Mouse (Mus musculus): ENCODE results near the gene Rras2. TPM values are rescaled to one million over a fixed set of nuclear protein-coding genes. Genes with fewer than 3 reads are reported as not detected.

Rras2 gene
- polyA plus RNA-seq, 1 experiment from 2014 or later: 39.0 TPM

- no peak overlapping the region for H3K9ac ChIP-seq (ENCODE audit: low read depth, low read length)
- H3K9me3 ChIP-seq (ENCODE audit: control insufficient read depth, low read length): no peaks in the 10 kb centered on the region
- 67% methylated on average over 4 of the region's 4 CpGs for WGBS
- H3K4me1 ChIP-seq (ENCODE audit: control insufficient read depth, insufficient read depth, low read length): no peaks in the 10 kb centered on the region
- H3K27me3 ChIP-seq (replicated peaks; ENCODE audit: control insufficient read depth, insufficient read depth, low read length): no peaks in the 10 kb centered on the region
- H3K4me3 ChIP-seq (ENCODE audit: low read depth, low read length): no peak overlapping the region
- no peak overlapping the region for H3K4me2 ChIP-seq (ENCODE audit: low read depth, low read length)
- H3K36me3 ChIP-seq (ENCODE audit: control insufficient read depth, insufficient read depth, low read length): no peaks in the 10 kb centered on the region
- H3K27ac ChIP-seq (replicated peaks; ENCODE audit: low read depth, low read length): no peak overlapping the region
- DNase-seq (ENCODE audit: low spot score): no peak
- ATAC-seq (ENCODE audit: low read depth): no peak
Measured at GRCm38 (mm10) chr7:114149135-114149534, 31.6 kb upstream of the Rras2 start.

- Histone ChIP-seq H3K9ac (ENCODE audit: low read depth, low read length) (no peak overlapping the region), H3K27me3 (replicated peaks; ENCODE audit: control insufficient read depth, insufficient read depth, low read length) (no peaks in the 10 kb centered on the region), H3K4me1 (ENCODE audit: control insufficient read depth, insufficient read depth, low read length) (no peaks in the 10 kb centered on the region), H3K36me3 (ENCODE audit: control insufficient read depth, insufficient read depth, low read length) (no peaks in the 10 kb centered on the region), H3K27ac (replicated peaks; ENCODE audit: low read depth, low read length) (no peak overlapping the region), H3K4me3 (ENCODE audit: low read depth, low read length) (no peak overlapping the region), H3K9me3 (ENCODE audit: control insufficient read depth, low read length) (no peaks in the 10 kb centered on the region), H3K4me2 (ENCODE audit: low read depth, low read length) (no peak overlapping the region)
- WGBS: 74% methylated on average over 3 of the region's 3 CpGs
- no peak for ATAC-seq (ENCODE audit: low read depth)
- DNase-seq (ENCODE audit: low spot score): no peak
Measured at GRCm38 (mm10) chr7:114145841-114146240, 28.3 kb upstream of the Rras2 start.

DNA sequence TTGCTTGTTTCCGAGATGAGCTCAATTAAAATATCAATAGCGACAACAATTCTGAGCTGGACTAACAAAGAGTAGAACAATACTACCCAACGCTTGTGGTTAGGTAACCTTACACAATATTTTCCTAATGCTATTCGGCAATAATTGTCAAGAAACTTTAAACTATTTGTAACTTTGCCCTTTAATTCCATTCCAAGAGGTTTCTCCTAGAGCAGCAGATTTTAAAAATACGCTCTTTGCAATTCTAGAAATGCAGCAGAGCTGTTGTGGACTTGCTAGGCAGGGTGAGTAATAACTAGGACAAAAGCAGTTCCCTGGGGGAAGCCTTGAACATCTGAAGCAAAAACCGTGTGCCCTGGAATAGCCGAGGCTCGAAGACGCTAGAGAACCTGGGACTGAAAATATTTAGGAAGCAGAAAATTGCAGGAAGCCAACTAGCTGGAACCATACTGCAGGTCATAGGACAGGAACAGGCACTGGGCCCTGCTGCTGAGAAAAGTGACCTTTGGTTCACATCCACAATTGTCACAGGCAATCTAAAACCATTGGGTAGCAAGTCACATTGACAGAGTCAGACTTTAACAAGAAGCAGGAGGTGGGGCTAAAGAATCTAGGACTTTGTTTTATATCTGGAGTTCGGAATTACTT is 24.7 kb upstream of the Rras2 start:
- no peak for ATAC-seq (ENCODE audit: low read depth)
- no peak overlapping the region for H3K4me3 ChIP-seq (ENCODE audit: low read depth, low read length)
- no peak overlapping the region for H3K27ac ChIP-seq (replicated peaks; ENCODE audit: low read depth, low read length)
- no peak overlapping the region for H3K4me2 ChIP-seq (ENCODE audit: low read depth, low read length)
- WGBS: 57% methylated on average over 10 of the region's 10 CpGs
- no peak for DNase-seq (ENCODE audit: low spot score)
- H3K9me3 ChIP-seq (ENCODE audit: control insufficient read depth, low read length): no peaks in the 10 kb centered on the region
- no peak overlapping the region for H3K9ac ChIP-seq (ENCODE audit: low read depth, low read length)
- H3K4me1 ChIP-seq (ENCODE audit: control insufficient read depth, insufficient read depth, low read length): no peaks in the 10 kb centered on the region
- no peaks in the 10 kb centered on the region for H3K36me3 ChIP-seq (ENCODE audit: control insufficient read depth, insufficient read depth, low read length)
- H3K27me3 ChIP-seq (replicated peaks; ENCODE audit: control insufficient read depth, insufficient read depth, low read length): no peaks in the 10 kb centered on the region

DNA sequence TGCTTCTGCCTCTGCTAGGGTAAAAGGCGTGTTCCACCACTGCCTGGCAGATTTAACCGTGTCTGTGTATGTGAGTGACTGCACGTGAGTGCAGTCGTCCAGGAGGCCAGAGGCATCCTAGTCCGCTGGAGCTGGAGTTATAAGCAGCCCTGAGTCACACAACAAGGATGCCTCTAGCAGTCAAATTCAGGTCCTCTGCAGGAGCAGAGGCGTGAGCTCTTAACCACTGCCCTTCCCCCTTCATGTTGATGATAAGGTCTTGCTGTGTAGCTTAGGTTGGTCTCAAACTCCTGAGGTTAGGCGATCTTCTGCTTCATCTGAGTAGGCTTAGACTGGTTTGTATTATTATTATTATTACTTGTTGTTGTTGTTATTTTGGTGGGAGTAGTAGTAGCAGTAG is 22.4 kb upstream of the Rras2 start:
- Histone ChIP-seq H3K9ac (ENCODE audit: low read depth, low read length) (no peak overlapping the region), H3K4me1 (ENCODE audit: control insufficient read depth, insufficient read depth, low read length) (no peaks in the 10 kb centered on the region), H3K4me3 (ENCODE audit: low read depth, low read length) (no peak overlapping the region), H3K27me3 (replicated peaks; ENCODE audit: control insufficient read depth, insufficient read depth, low read length) (no peaks in the 10 kb centered on the region), H3K27ac (replicated peaks; ENCODE audit: low read depth, low read length) (no peak overlapping the region), H3K4me2 (ENCODE audit: low read depth, low read length) (no peak overlapping the region), H3K9me3 (ENCODE audit: control insufficient read depth, low read length) (no peaks in the 10 kb centered on the region), H3K36me3 (ENCODE audit: control insufficient read depth, insufficient read depth, low read length) (no peaks in the 10 kb centered on the region)
- 93% methylated on average over 7 of the region's 7 CpGs for WGBS
- ATAC-seq (ENCODE audit: low read depth): no peak
- DNase-seq (ENCODE audit: low spot score): no peak

DNA sequence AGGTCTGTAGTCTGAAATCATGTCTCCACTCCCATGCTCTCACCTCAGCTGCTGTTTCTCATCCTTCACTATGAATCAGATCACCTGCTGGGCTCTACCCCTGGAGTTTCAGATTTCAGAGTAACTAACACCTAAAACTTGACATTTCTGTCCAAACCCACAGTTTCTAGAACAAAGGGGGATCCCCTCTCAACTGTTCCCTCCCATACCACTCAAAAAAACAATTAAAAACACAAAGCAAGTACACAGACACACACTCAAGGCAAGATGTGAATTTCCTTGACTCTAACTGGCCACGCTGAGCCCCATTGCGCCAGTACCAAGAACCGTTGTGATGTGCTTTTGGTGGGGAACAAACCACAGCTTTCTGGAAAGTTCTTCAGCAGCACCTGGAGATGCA is 21.8 kb upstream of the Rras2 start:
- Histone ChIP-seq H3K36me3 (ENCODE audit: control insufficient read depth, insufficient read depth, low read length) (no peaks in the 10 kb centered on the region), H3K27me3 (replicated peaks; ENCODE audit: control insufficient read depth, insufficient read depth, low read length) (no peaks in the 10 kb centered on the region), H3K9me3 (ENCODE audit: control insufficient read depth, low read length) (no peaks in the 10 kb centered on the region), H3K4me2 (ENCODE audit: low read depth, low read length) (no peak overlapping the region), H3K4me1 (ENCODE audit: control insufficient read depth, insufficient read depth, low read length) (no peaks in the 10 kb centered on the region), H3K9ac (ENCODE audit: low read depth, low read length) (no peak overlapping the region), H3K27ac (replicated peaks; ENCODE audit: low read depth, low read length) (no peak overlapping the region), H3K4me3 (ENCODE audit: low read depth, low read length) (no peak overlapping the region)
- ATAC-seq (ENCODE audit: low read depth): no peak
- no peak for DNase-seq (ENCODE audit: low spot score)
- 91% methylated on average over 3 of the region's 3 CpGs for WGBS

GRCm38 (mm10) chr7:114138261-114138660 is 20.7 kb upstream of the Rras2 start:
- Histone ChIP-seq H3K27ac (replicated peaks; ENCODE audit: low read depth, low read length) (no peak overlapping the region), H3K27me3 (replicated peaks; ENCODE audit: control insufficient read depth, insufficient read depth, low read length) (no peaks in the 10 kb centered on the region), H3K4me3 (ENCODE audit: low read depth, low read length) (no peak overlapping the region), H3K4me1 (ENCODE audit: control insufficient read depth, insufficient read depth, low read length) (no peaks in the 10 kb centered on the region), H3K4me2 (ENCODE audit: low read depth, low read length) (no peak overlapping the region), H3K36me3 (ENCODE audit: control insufficient read depth, insufficient read depth, low read length) (no peaks in the 10 kb centered on the region), H3K9me3 (ENCODE audit: control insufficient read depth, low read length) (no peaks in the 10 kb centered on the region), H3K9ac (ENCODE audit: low read depth, low read length) (no peak overlapping the region)
- 81% methylated on average over 2 of the region's 2 CpGs for WGBS
- no peak for ATAC-seq (ENCODE audit: low read depth)
- DNase-seq (ENCODE audit: low spot score): no peak

- no peak overlapping the region for H3K9ac ChIP-seq (ENCODE audit: low read depth, low read length)
- DNase-seq (ENCODE audit: low spot score) (no peak), ATAC-seq (ENCODE audit: low read depth) (no peak)
- H3K27ac ChIP-seq (replicated peaks; ENCODE audit: low read depth, low read length): no peak overlapping the region
- no peaks in the 10 kb centered on the region for H3K36me3 ChIP-seq (ENCODE audit: control insufficient read depth, insufficient read depth, low read length)
- H3K27me3 ChIP-seq (replicated peaks; ENCODE audit: control insufficient read depth, insufficient read depth, low read length): no peaks in the 10 kb centered on the region
- no peak overlapping the region for H3K4me2 ChIP-seq (ENCODE audit: low read depth, low read length)
- no peaks in the 10 kb centered on the region for H3K9me3 ChIP-seq (ENCODE audit: control insufficient read depth, low read length)
- no peak overlapping the region for H3K4me3 ChIP-seq (ENCODE audit: low read depth, low read length)
- 35% methylated on average over 6 of the region's 6 CpGs for WGBS
- H3K4me1 ChIP-seq (ENCODE audit: control insufficient read depth, insufficient read depth, low read length): no peaks in the 10 kb centered on the region
Measured at GRCm38 (mm10) chr7:114135166-114135565, 17.6 kb upstream of the Rras2 start.

- ATAC-seq (ENCODE audit: low read depth): no peak
- Histone ChIP-seq H3K4me2 (ENCODE audit: low read depth, low read length) (no peak overlapping the region), H3K4me1 (ENCODE audit: control insufficient read depth, insufficient read depth, low read length) (no peaks in the 10 kb centered on the region), H3K9me3 (ENCODE audit: control insufficient read depth, low read length) (peaks cover 3% of the 10 kb centered on the region; the same call in 1 of the 2 replicates), H3K9ac (ENCODE audit: low read depth, low read length) (no peak overlapping the region), H3K27ac (replicated peaks; ENCODE audit: low read depth, low read length) (no peak overlapping the region), H3K36me3 (ENCODE audit: control insufficient read depth, insufficient read depth, low read length) (no peaks in the 10 kb centered on the region), H3K27me3 (replicated peaks; ENCODE audit: control insufficient read depth, insufficient read depth, low read length) (no peaks in the 10 kb centered on the region), H3K4me3 (ENCODE audit: low read depth, low read length) (no peak overlapping the region)
- WGBS: 26% methylated on average over 3 of the region's 5 CpGs
- no peak for DNase-seq (ENCODE audit: low spot score)
Measured at GRCm38 (mm10) chr7:114133957-114134356, 16.4 kb upstream of the Rras2 start.

DNA sequence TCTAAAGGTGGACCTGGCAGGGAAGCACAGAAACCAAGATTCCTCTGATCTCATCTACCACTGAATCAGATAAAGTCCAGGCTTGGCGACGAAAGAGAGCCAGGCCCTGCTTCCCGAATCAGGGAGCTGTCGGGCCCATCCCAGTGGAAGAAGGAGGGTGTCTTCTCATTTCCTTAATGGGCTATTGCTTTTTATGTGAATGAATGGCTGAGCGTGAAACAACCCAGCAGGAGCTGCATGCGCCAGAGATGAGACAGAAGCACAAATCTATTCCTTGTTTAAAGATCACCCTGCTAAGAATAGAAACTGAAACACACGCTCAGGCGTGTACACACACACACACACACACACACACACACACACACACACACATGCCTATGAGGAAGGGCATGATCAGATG is 14.7 kb upstream of the Rras2 start:
- ATAC-seq (ENCODE audit: low read depth) (no peak), DNase-seq (ENCODE audit: low spot score) (no peak)
- no peak overlapping the region for H3K4me2 ChIP-seq (ENCODE audit: low read depth, low read length)
- H3K9me3 ChIP-seq (ENCODE audit: control insufficient read depth, low read length): peaks cover 3% of the 10 kb centered on the region; the same call in 1 of the 2 replicates
- H3K4me1 ChIP-seq (ENCODE audit: control insufficient read depth, insufficient read depth, low read length): no peaks in the 10 kb centered on the region
- H3K27ac ChIP-seq (replicated peaks; ENCODE audit: low read depth, low read length): no peak overlapping the region
- H3K27me3 ChIP-seq (replicated peaks; ENCODE audit: control insufficient read depth, insufficient read depth, low read length): no peaks in the 10 kb centered on the region
- no peak overlapping the region for H3K4me3 ChIP-seq (ENCODE audit: low read depth, low read length)
- WGBS: 52% methylated on average over 8 of the region's 8 CpGs
- no peak overlapping the region for H3K9ac ChIP-seq (ENCODE audit: low read depth, low read length)
- no peaks in the 10 kb centered on the region for H3K36me3 ChIP-seq (ENCODE audit: control insufficient read depth, insufficient read depth, low read length)

Measured in embryonic facial prominence, embryonic 14.5 days (tissue).